Mouse (Mus musculus) layer of hippocampus, postnatal 25 days (tissue): ENCODE results near the gene Atg9b. TPM values are rescaled to one million over a fixed set of nuclear protein-coding genes. Genes with fewer than 3 reads are reported as not detected.

ENCODE experiments used
- DNase-seq, 2 experiments: peaks; one replicate each; pipeline ENCODE4 v3.0.0; 2022; ENCODE audit warnings: mixed read lengths in 2 of 2, low spot score in 1 of 2; ENCODE audit errors: extremely low spot score in 1 of 2
- total RNA-seq, 2 experiments: library from RNA; stranded (reverse); gene quantifications; 2 replicates each; pipeline ENCODE4 v1.2.3; 2021

Atg9b gene
- total RNA-seq, 2 experiments from 2014 or later: 2.6 to 3.3 TPM

DNA sequence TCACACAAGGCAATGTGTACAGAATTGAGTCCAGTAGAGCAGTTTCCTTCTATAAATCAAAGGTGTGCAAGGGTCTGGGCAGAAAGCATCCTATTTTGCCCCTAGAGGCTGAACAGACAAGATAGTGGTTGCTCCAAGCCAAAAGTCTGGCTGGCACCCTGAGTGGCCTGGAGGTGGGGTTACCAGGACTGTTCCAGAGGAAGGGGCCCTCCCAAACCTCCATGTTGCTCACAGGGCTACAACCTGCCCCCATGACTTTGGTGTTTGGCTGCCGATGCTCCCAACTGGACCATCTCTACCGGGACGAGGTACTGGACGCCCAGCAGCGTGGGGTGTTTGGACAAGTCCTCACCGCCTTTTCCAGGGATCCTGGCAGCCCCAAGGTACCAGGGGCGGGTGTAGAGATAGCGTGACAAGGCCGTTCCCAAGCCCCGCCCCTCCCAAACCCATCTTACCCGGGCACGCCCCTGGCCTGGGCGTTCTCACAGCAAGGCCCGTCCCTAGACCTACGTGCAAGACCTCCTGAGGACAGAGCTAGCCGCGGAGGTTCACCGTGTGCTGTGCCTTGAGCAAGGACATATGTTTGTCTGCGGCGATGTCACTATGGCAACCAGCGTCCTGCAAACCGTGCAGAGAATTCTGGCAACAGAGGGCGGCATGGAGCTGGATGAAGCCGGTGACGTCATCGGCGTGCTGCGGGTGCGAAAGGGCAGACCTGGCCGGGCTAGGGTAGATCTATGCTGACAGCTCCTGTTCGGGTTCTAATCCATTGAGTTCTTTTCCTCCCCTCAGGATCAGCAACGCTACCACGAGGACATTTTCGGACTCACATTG is 8.7 kb downstream of the Atg9b start:
- peak; percentile 86 to 89 for DNase-seq

DNA sequence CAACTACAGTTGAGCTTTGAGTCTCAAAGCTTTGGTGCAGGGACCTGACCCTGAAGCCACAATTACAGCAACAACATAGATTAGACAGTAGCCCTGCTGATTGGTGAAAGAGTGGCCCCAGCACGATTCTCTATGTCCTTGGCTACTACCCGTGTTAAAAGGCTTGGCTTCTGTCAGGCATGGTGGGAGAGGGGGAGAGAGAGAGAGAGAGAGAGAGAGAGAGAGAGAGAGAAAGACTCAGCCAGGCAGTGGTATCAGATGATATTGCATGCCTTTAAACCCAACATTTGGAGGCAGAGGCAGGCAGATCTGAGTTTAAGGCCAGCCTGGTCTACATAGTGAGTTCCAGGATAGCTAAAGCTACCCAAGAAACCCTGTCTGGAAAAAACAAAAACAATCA is 10.0 kb downstream of the Atg9b start:
- DNase-seq: no peak

DNA sequence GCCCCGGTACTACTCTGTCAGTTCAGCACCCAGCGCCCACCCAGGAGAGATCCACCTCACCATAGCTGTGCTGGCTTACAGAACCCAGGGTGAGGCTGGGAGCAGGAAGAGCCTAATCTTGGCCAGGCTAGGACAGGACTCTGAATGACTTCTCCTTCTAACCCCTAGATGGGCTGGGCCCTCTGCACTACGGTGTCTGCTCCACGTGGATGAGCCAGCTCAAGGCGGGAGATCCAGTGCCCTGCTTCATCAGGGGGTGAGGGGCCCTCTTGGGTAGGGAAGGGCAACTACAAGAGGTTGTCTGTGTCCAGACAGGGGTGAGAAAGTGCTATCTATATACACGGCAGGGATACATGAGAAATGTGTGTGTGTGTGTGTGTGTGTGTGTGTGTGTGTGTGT is 10.5 kb downstream of the Atg9b start:
- no peak for DNase-seq

- no peak for DNase-seq
Observed at GRCm38 (mm10) chr5:24380499-24380898, 11.4 kb downstream of the Atg9b start.

DNA sequence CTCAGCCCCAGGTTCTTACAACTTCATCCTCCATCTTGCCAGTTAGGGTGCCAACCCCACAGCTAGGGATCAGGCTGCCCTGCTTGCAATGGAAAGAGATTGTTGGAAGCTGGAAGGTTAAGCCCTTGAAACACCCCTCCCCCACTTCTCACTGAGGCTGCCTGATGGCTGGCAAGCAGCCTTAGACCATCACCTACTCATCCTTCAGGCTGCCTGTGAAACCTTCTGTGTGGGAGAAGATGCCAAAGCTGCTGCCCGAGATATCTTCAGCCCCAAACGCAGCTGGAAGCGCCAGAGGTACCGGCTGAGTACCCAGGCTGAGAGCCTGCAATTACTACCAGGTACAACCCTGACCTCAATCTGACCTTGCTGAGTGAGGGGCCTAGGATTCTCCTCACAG is 12.4 kb downstream of the Atg9b start:
- no peak for DNase-seq

- DNase-seq: no peak
Observed at GRCm38 (mm10) chr5:24378700-24379099, 13.2 kb downstream of the Atg9b start.

DNA sequence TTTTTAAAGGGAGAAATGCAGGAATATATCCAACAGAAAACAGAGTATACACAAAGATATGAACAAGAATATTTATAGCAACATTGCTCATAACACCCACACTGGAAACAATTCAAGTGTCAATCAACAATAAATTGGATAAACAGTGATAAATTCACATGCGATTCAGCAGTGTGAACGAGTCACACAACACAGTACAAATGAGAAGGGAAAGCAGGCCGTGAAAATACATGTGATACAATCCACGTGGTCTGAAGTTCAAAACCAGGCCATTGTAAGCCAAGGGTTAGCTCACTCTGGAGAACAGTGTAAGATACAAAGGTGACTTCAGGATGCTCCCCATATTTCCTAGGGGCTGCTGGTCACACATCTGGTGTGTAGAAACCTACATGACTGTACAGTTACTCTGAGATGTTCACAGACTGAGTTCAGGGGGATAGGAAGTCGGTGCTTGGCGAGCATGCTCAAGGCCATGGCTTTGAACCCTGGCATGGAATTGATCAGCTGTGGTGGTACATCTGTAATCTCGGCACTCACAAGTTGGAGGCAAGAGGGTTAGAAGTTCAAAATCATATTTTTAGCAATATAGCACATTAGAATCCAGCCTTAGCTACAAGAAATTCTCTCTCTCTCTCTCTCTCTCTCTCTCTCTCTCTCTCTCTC is 17.1 kb downstream of the Atg9b start:
- no peak for DNase-seq

DNA sequence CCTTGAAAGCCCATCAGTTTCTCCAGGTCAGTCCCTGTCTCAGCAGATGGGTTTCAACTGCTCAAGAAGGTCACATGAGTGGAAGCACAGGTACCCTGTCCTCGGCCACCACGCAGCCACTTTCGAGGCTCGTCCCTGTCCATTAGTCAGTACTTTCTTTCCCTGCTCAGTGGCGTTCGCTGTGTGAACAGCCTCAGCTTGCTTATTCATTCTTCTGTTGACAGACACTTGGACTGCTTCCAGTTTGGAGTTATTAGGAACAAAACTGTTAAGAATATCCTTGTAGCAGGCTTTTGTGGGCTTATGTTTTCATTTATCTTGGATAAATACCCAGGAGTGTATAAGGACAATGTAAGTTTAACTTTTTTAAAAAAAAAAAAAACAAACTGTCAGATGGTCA is 17.7 kb downstream of the Atg9b start:
- no peak for DNase-seq

DNA sequence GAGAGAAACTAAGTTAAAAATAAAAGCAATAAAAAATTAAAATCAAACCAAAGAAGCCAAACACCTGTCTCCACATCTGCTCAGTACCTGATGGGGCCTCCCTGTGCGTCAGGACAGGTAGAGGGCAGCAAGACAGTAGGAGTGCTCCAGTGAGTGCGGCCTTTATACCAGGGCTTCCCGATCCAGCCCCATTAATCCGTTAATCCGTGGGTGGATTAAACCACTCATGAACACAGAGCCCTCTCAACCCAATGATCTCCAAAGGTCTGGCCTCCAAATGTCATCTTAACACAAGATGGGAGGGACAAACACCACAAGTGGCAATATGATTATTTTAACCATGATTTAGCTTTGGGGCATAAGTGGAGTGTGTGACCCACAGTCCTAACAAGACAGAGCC is 18.1 kb downstream of the Atg9b start:
- no peak for DNase-seq

DNA sequence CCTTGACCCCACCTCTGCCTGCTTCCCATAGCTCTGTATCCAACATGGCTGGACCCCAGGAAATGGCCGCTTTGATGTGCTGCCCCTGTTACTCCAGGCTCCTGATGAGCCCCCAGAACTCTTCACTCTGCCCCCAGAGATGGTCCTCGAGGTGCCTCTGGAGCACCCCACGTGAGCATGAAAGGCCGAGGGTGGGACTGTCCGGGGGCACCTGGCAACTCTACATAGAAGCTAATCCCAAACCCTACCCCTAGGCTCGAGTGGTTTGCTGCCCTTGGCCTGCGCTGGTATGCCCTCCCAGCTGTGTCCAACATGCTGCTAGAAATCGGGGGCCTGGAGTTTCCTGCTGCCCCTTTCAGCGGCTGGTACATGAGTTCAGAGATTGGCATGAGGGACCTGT is 22.2 kb downstream of the Atg9b start:
- no peak for DNase-seq

- DNase-seq: no peak
Observed at GRCm38 (mm10) chr5:24366426-24366825, 25.5 kb downstream of the Atg9b start.

GRCm38 (mm10) chr5:24365528-24365927 is 26.4 kb downstream of the Atg9b start:
- no peak for DNase-seq

- no peak for DNase-seq
Observed at GRCm38 (mm10) chr5:24364963-24365362, 27.0 kb downstream of the Atg9b start.

DNA sequence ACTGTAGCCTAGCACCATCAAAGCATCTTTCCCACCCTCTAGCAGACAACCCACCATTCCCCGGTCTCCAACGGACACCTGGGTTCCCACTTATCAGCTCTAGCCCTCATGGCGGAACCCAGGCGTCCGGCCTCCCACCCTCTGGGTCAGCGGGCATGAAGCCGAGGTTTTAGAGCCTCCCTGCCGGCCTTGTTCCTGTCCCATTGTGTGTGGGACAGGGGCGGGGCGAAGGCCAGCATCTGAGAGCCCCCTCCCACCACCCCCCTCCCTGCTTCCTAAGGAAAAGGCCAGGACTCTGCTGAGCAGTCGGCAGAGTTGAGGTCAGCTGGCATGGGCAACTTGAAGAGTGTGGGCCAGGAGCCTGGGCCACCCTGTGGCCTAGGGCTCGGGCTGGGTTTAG is 27.4 kb downstream of the Atg9b start, which contains the start of gene Nos3:
Gene Nos3 (plus strand): TSS at position 303 of the 400 bp plus-strand sequence.
- DNase-seq: no peak

GRCm38 (mm10) chr5:24364061-24364460 is 27.9 kb downstream of the Atg9b start:
- DNase-seq: no peak

DNA sequence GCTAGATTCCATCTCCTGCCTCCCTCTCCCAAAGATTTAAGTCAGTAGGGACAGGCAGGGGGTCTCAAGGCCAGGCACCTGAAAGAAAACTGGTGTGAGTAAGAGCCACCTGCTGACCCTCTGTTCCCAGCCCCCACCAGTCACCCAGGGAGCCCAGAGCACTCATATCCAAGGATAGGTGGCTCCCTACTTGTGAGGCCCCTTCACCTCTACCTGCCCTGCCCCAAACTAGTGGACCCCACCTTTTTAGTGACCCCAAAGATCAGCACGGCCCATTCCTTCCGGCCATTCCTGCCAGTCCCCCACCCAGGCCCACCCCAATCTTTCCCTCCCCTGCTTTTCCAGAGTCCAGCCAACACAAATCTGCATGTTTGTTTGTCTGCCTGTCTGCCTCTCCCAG is 28.5 kb downstream of the Atg9b start:
- DNase-seq: no peak

DNA sequence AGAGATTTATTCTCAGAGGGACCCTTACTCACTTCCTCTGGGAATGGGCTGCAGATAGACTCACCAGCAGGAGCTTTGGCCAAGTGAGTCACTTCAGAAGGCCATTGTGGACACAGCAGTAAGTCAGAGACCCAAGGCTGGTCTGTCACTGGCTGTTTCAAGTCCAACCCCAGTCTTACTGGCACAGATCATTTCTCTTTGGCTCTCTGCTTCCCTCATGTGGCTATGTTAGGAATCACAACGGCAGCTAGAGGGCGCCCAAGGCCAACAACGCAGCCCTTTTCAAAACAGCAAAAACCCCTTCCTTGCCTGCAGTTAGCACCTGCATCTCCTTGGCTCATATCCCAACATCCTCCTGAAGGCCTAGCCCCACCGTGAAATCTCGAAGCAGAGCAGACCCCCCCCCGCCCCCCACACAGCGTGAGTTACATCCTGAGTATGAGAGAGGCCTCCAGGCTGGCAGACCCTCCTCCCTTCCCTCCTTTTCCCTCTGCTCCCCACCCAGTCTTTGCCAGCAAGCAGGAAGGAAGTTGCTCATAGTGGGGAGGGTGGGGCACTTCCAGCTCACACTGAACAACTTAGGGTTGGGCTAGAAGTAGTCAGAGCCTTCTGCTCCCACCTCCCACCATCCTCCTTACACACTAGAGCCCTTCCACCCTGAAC is 31.0 kb downstream of the Atg9b start:
- DNase-seq: peak; percentile 81 to 93

GRCm38 (mm10) chr5:24357461-24357860 is 34.5 kb downstream of the Atg9b start:
- peak in 1 of 2 experiments; percentile 44 for DNase-seq

- no peak for DNase-seq
Observed at GRCm38 (mm10) chr5:24356764-24357163, 35.2 kb downstream of the Atg9b start.

- no peak for DNase-seq
Observed at GRCm38 (mm10) chr5:24353327-24353726, 38.6 kb downstream of the Atg9b start.

GRCm38 (mm10) chr5:24352251-24352859 is 39.6 kb downstream of the Atg9b start:
- no peak for DNase-seq
